Comparison of ENCODE assay signal across 8 mouse cellular contexts in genomic region chr1:170136351-170137009, GRCm38 (mm10). TPM values are rescaled to one million over a fixed set of nuclear protein-coding genes. Genes with fewer than 3 reads are reported as not detected.
DNase-seq lines count a peak whose midpoint lies in the region; ATAC-seq and TF ChIP-seq lines count a peak whose summit lies in the region.

No protein-coding gene starts in this region.

- intact Hi-C loops in heart, postnatal 14 days (cut with DNase I), result loop anchor here (2.0 to 5.0 kb wide), 6 partner anchors 38 to 604 kb away; partner anchors contain the start of genes Nuf2 and Uap1

- peaks cover 4 to 32% of the 10 kb centered on the region in 2 experiments; a peak in 3 of 4 replicates for H3K4me1 ChIP-seq in CH12.LX (ENCODE audit: control insufficient read depth in 1 of 2, insufficient read depth in 2 of 2)
- H3K4me1 ChIP-seq in forebrain, embryonic 15.5 days, result no peaks in the 10 kb centered on the region
- no peaks in the 10 kb centered on the region for H3K4me1 ChIP-seq in liver, embryonic 16.5 days (ENCODE audit: control insufficient read depth, low read depth, low read length)
- no peaks in the 10 kb centered on the region for H3K4me1 ChIP-seq in neural tube, embryonic 13.5 days (replicated peaks)
- no peaks in the 10 kb centered on the region for H3K4me1 ChIP-seq in testis, adult 2 months (ENCODE audit: control insufficient read depth, insufficient read depth, low read length)

- peaks cover under 1 to 9% of the 10 kb centered on the region in 2 experiments for H3K36me3 ChIP-seq in CH12.LX (replicated peaks in 1 of 2; ENCODE audit: control insufficient read depth in 1 of 2, insufficient read depth in 1 of 2, low read length in 1 of 2)
- no peaks in the 10 kb centered on the region for H3K36me3 ChIP-seq in forebrain, embryonic 15.5 days
- H3K36me3 ChIP-seq in liver, embryonic 16.5 days (ENCODE audit: control insufficient read depth, insufficient read depth), result 0 out of 2 replicates have a peak, but pooled peaks cover 3% of the 10 kb centered on the region
- peaks cover 6% of the 10 kb centered on the region for H3K36me3 ChIP-seq in neural tube, embryonic 13.5 days
- no peaks in the 10 kb centered on the region for H3K36me3 ChIP-seq in testis, adult 2 months (ENCODE audit: control insufficient read depth, insufficient read depth, low read length)

- no peak overlapping the region for H3K4me3 ChIP-seq in CH12.LX (replicated peaks in 1 of 3; ENCODE audit: low read depth in 2 of 3, low read length in 2 of 3, poor library complexity in 1 of 3)
- no peak overlapping the region for H3K4me3 ChIP-seq in forebrain, embryonic 15.5 days
- no peak overlapping the region for H3K4me3 ChIP-seq in liver, embryonic 16.5 days (ENCODE audit: low read depth, low read length)
- no peak overlapping the region for H3K4me3 ChIP-seq in neural tube, embryonic 13.5 days
- H3K4me3 ChIP-seq in testis, adult 2 months (ENCODE audit: control insufficient read depth, low read depth, low read length), result no peak overlapping the region

- dilution Hi-C loops in CH12.LX (cut with MboI; ENCODE audit: extremely low pct_ligation_motif_present, extremely low pct_unique_long_range_greater_than_20kb, low sequenced_read_pairs), result no loop called here

- H3K79me2 ChIP-seq in CH12.LX (replicated peaks; ENCODE audit: control insufficient read depth, extremely low read depth, insufficient read depth, poor library complexity, severe bottlenecking), result no peaks in the 10 kb centered on the region

- in situ Hi-C loops in CH12.LX (cut with MboI; ENCODE audit: low pct_ligation_motif_present, low pct_unique_long_range_greater_than_20kb, low sequenced_read_pairs), result loop anchor here (10.0 to 25.0 kb wide), 3 partner anchors 92 to 474 kb away; partner anchors contain the start of gene Rgs5

- H3K9me3 ChIP-seq in CH12.LX (replicated peaks; ENCODE audit: low read length), result no peaks in the 10 kb centered on the region
- H3K9me3 ChIP-seq in forebrain, embryonic 15.5 days, result no peaks in the 10 kb centered on the region
- no peaks in the 10 kb centered on the region for H3K9me3 ChIP-seq in liver, embryonic 16.5 days (replicated peaks; ENCODE audit: control insufficient read depth, low read length)
- H3K9me3 ChIP-seq in neural tube, embryonic 13.5 days, result no peaks in the 10 kb centered on the region

- H3K4me2 ChIP-seq in CH12.LX (ENCODE audit: insufficient read depth, low read depth, poor library complexity, severe bottlenecking), result no peak overlapping the region
- H3K4me2 ChIP-seq in forebrain, embryonic 15.5 days (replicated peaks), result no peak overlapping the region
- H3K4me2 ChIP-seq in liver, embryonic 16.5 days (ENCODE audit: low read depth, low read length), result no peak overlapping the region
- H3K4me2 ChIP-seq in neural tube, embryonic 13.5 days, result no peak overlapping the region

- no peak for TF ChIP-seq POLR2A in CH12.LX (IDR thresholded peaks at IDR 0.05; ENCODE audit: low read depth, low read length)
- TF ChIP-seq POLR2A in testis, adult 2 months (IDR thresholded peaks at IDR 0.05; ENCODE audit: control insufficient read depth, low read depth, low read length), result no peak

- no peak overlapping the region for H3K27ac ChIP-seq in CH12.LX (ENCODE audit: insufficient read depth, low read depth)
- no peak overlapping the region for H3K27ac ChIP-seq in forebrain, embryonic 15.5 days (replicated peaks)
- H3K27ac ChIP-seq in liver, embryonic 16.5 days (ENCODE audit: low read length), result no peak overlapping the region
- H3K27ac ChIP-seq in neural tube, embryonic 13.5 days (replicated peaks), result no peak overlapping the region
- no peak overlapping the region for H3K27ac ChIP-seq in testis, adult 2 months (ENCODE audit: control insufficient read depth, insufficient read depth, low read depth, low read length)

- no peaks in the 10 kb centered on the region for H3K27me3 ChIP-seq in CH12.LX (replicated peaks)
- no peaks in the 10 kb centered on the region for H3K27me3 ChIP-seq in forebrain, embryonic 15.5 days
- H3K27me3 ChIP-seq in liver, embryonic 16.5 days (ENCODE audit: control insufficient read depth, insufficient read depth, low read depth, low read length), result no peaks in the 10 kb centered on the region
- no peaks in the 10 kb centered on the region for H3K27me3 ChIP-seq in neural tube, embryonic 13.5 days
- no peaks in the 10 kb centered on the region for H3K27me3 ChIP-seq in testis, adult 2 months (ENCODE audit: control insufficient read depth, insufficient read depth, low read length)

- peak; percentile 63; the same call in 1 of the 2 replicates for ATAC-seq in forebrain, embryonic 15.5 days (replicated peaks)
- ATAC-seq in liver, embryonic 16.5 days (ENCODE audit: low read depth), result peak; percentile 51
- ATAC-seq in neural tube, embryonic 13.5 days (ENCODE audit: low read depth), result peak; percentile 59; the same call in 1 of the 2 replicates

- no peak for TF ChIP-seq EP300 in CH12.LX (IDR thresholded peaks at IDR 0.05; ENCODE audit: low read length)

- peak overlapping the region; percentile 42; the same call in 1 of the 2 replicates for H3K9ac ChIP-seq in CH12.LX (ENCODE audit: insufficient read depth, low read depth)
- H3K9ac ChIP-seq in forebrain, embryonic 15.5 days (replicated peaks), result no peak overlapping the region
- no peak overlapping the region for H3K9ac ChIP-seq in liver, embryonic 16.5 days (ENCODE audit: low read depth, low read length)
- no peak overlapping the region for H3K9ac ChIP-seq in neural tube, embryonic 13.5 days

- TF ChIP-seq CTCF in CH12.LX (conservative IDR thresholded peaks at IDR 0.05 in 1 of 2, IDR thresholded peaks at IDR 0.05 in 1 of 2; ENCODE audit: low read depth in 2 of 2, low read length in 2 of 2), result peak; percentile 23 to 94; a peak in 3 of 4 replicates
- TF ChIP-seq CTCF in testis, adult 2 months (IDR thresholded peaks at IDR 0.05; ENCODE audit: control insufficient read depth, insufficient read depth, insufficient replicate concordance, low read depth, low read length), result peak; percentile 56; the same call in 1 of the 2 replicates

- peak; percentile 99 for TF ChIP-seq RAD21 in CH12.LX (IDR thresholded peaks at IDR 0.05; ENCODE audit: low read depth, low read length)

- DNase-seq in CH12.LX (ENCODE audit: extremely low read depth), result peak; percentile 91
- peak; percentile 49 for DNase-seq in cerebellum, adult 11 months
- DNase-seq in heart, postnatal 14 days, result peak; percentile 69 to 82
- peak; percentile 24 for DNase-seq in large intestine, adult 2 months (ENCODE audit: low read depth, low spot score)

- 34% methylated on average over 7 of the region's 7 CpGs for WGBS in forebrain, embryonic 15.5 days
- 9% methylated on average over 7 of the region's 7 CpGs for WGBS in large intestine, adult 2 months
- WGBS in liver, embryonic 16.5 days (ENCODE audit: insufficient replicate concordance), result 8% methylated on average over 7 of the region's 7 CpGs
- WGBS in neural tube, embryonic 13.5 days, result 30% methylated on average over 7 of the region's 7 CpGs

TF ChIP-seq in CH12.LX, 34 proteins besides CTCF, POLR2A, EP300 and RAD21 (continues in another document):
- TF ChIP-seq NRF1 (IDR thresholded peaks at IDR 0.05; ENCODE audit: low read depth, low read length) (no peak), MAZ (IDR thresholded peaks at IDR 0.05; ENCODE audit: low read depth, low read length) (0 out of 2 replicates have a peak, but pooled peaks have one; percentile 29), UBTF (IDR thresholded peaks at IDR 0.05; ENCODE audit: low read depth, low read length) (no peak), ELF1 (IDR thresholded peaks at IDR 0.05; ENCODE audit: low read depth, low read length) (peak; percentile 65), SMC3 (IDR thresholded peaks at IDR 0.05; ENCODE audit: low read depth, low read length) (peak; percentile 93), JUN (IDR thresholded peaks at IDR 0.05; ENCODE audit: insufficient read depth, low read depth, low read length) (no peak), POLR2AphosphoS2 (IDR thresholded peaks at IDR 0.05; ENCODE audit: low read depth, low read length) (no peak), ZKSCAN1 (IDR thresholded peaks at IDR 0.05; ENCODE audit: borderline replicate concordance, low read depth, low read length) (no peak), RCOR1 (conservative IDR thresholded peaks at IDR 0.05; ENCODE audit: low read depth, low read length) (no peak), MAX (IDR thresholded peaks at IDR 0.05; ENCODE audit: low read length) (0 out of 2 replicates have a peak, but pooled peaks have one; percentile 26), IRF4 (IDR thresholded peaks at IDR 0.05; ENCODE audit: low read depth, low read length) (peak; percentile 74; the same call in 1 of the 2 replicates), MYC (IDR thresholded peaks at IDR 0.05; ENCODE audit: low read depth, low read length) (0 out of 2 replicates have a peak, but pooled peaks have one; percentile 28), MEF2A (IDR thresholded peaks at IDR 0.05; ENCODE audit: borderline replicate concordance, low read depth, low read length) (peak; percentile 82), ETS1 (conservative IDR thresholded peaks at IDR 0.05; ENCODE audit: low read depth, low read length) (peak; percentile 51), ZNF384 (IDR thresholded peaks at IDR 0.05; ENCODE audit: low read depth, low read length) (no peak), CHD2 (IDR thresholded peaks at IDR 0.05; ENCODE audit: low read length) (no peak), HCFC1 (IDR thresholded peaks at IDR 0.05; ENCODE audit: low read depth, low read length) (no peak)

RNA-seq across cellular contexts. Expression of gene Ddr2, which starts 25.9 kb away (rescaled TPM):
- total RNA-seq in CH12.LX (2012; rRNA removed) (0.13 and 0.30 TPM in 2 replicates), CH12.LX (2014; rRNA removed) (0.17 and 0.19 TPM in 2 replicates)
- 0.33 and 0.37 TPM in 2 replicates for polyA plus RNA-seq in CH12.LX (2012; ENCODE audit: insufficient read length, low read depth)
- 8.1 and 8.5 TPM in 2 replicates for polyA plus RNA-seq in forebrain, embryonic 15.5 days (2015; fragmentation: Nextera tagmentation; extraction: Ambion mirVana)
- total RNA-seq in heart, postnatal 14 days (2021), result 10 to 100 TPM; 25.3 to 26.8 TPM
- 4.7 and 10.5 TPM in 2 replicates for polyA plus RNA-seq in large intestine, adult 2 months (2012; rRNA removed)
- 1.1 and 1.3 TPM in 2 replicates for polyA plus RNA-seq in liver, embryonic 16.5 days (2015; fragmentation: Nextera tagmentation; extraction: Ambion mirVana)
- polyA plus RNA-seq in neural tube, embryonic 13.5 days (2015; fragmentation: Nextera tagmentation; extraction: Ambion mirVana), result 10.2 and 16.5 TPM in 2 replicates
- 1.8 TPM in 2 replicates for polyA plus RNA-seq in testis, adult 2 months (2012; rRNA removed)

RNA-seq across cellular contexts. Expression of gene Uap1, which starts 38.3 kb away (rescaled TPM):
- 32.2 and 32.7 TPM in 2 replicates for total RNA-seq in CH12.LX (2012; rRNA removed)
- total RNA-seq in CH12.LX (2014; rRNA removed), result 46.3 and 51.8 TPM in 2 replicates
- polyA plus RNA-seq in CH12.LX (2012; ENCODE audit: insufficient read length, low read depth), result 34.1 and 39.4 TPM in 2 replicates
- 55.2 and 58.7 TPM in 2 replicates for polyA plus RNA-seq in forebrain, embryonic 15.5 days (2015; fragmentation: Nextera tagmentation; extraction: Ambion mirVana)
- total RNA-seq in heart, postnatal 14 days (2021), result 10 to 100 TPM; 49.1 to 55.4 TPM
- 35.8 and 41.2 TPM in 2 replicates for polyA plus RNA-seq in large intestine, adult 2 months (2012; rRNA removed)
- 27.3 and 31.7 TPM in 2 replicates for polyA plus RNA-seq in liver, embryonic 16.5 days (2015; fragmentation: Nextera tagmentation; extraction: Ambion mirVana)
- 65.8 and 67.4 TPM in 2 replicates for polyA plus RNA-seq in neural tube, embryonic 13.5 days (2015; fragmentation: Nextera tagmentation; extraction: Ambion mirVana)
- 9.5 and 9.6 TPM in 2 replicates for polyA plus RNA-seq in testis, adult 2 months (2012; rRNA removed)

Comparison
In these comparisons a context has a peak if more than half of its experiments do, and no peak if none do; other contexts are left out.
1. DNase-seq: peak in every context shown above with its lines; median percentile 91 in CH12.LX; 76 in heart, postnatal 14 days; 49 in cerebellum, adult 11 months; 24 in large intestine, adult 2 months.